Mouse (Mus musculus) liver, adult (tissue): ENCODE measurements around the gene Tgm6.

Experiments used
- GATA4 ChIP-seq: IDR thresholded peaks from 2 replicates; pipeline ENCODE4 v1.6.1; 2014; ENCODE audit warnings: mild to moderate bottlenecking, low read length; ENCODE audit not compliant: insufficient replicate concordance

The Tgm6 gene

GRCm38 (mm10) chr2:130112116-130112515 lies at the start of gene Tgm6:
TSS of gene Tgm6 (plus strand) at chr2:130112416.
- no peak for TF ChIP-seq GATA4

- no peak for TF ChIP-seq GATA4
Measured at GRCm38 (mm10) chr2:130068228-130068627, 44.0 kb upstream of the Tgm6 start.

- no peak for TF ChIP-seq GATA4
Measured at GRCm38 (mm10) chr2:130070396-130070795, 41.8 kb upstream of the Tgm6 start.

- no peak for TF ChIP-seq GATA4
Measured at GRCm38 (mm10) chr2:130112804-130113203, 588 bp downstream of the Tgm6 start.

- no peak for TF ChIP-seq GATA4
Measured at GRCm38 (mm10) chr2:130113379-130113778, 1.2 kb downstream of the Tgm6 start.

GRCm38 (mm10) chr2:130118649-130119048 lies 6.4 kb downstream of the Tgm6 start:
- TF ChIP-seq GATA4: no peak

GRCm38 (mm10) chr2:130125279-130126059 lies 13.3 kb downstream of the Tgm6 start:
- no peak for TF ChIP-seq GATA4

GRCm38 (mm10) chr2:130126073-130126472 lies 13.9 kb downstream of the Tgm6 start:
- no peak for TF ChIP-seq GATA4

GRCm38 (mm10) chr2:130129687-130130086 lies 17.5 kb downstream of the Tgm6 start:
- TF ChIP-seq GATA4: no peak

GRCm38 (mm10) chr2:130143011-130143410 lies 30.8 kb downstream of the Tgm6 start:
- no peak for TF ChIP-seq GATA4

GRCm38 (mm10) chr2:130144703-130145324 lies 32.6 kb downstream of the Tgm6 start:
- TF ChIP-seq GATA4: no peak

GRCm38 (mm10) chr2:130146089-130146668 lies 34.0 kb downstream of the Tgm6 start:
- no peak for TF ChIP-seq GATA4

- no peak for TF ChIP-seq GATA4
Measured at GRCm38 (mm10) chr2:130155171-130155570, 43.0 kb downstream of the Tgm6 start.

- no peak for TF ChIP-seq GATA4
Measured at GRCm38 (mm10) chr2:130155851-130156250, 43.6 kb downstream of the Tgm6 start.

- no peak for TF ChIP-seq GATA4
Measured at GRCm38 (mm10) chr2:130157231-130158087, 45.2 kb downstream of the Tgm6 start.
